Mouse (Mus musculus) hindlimb bud, embryonic 11.5 days (tissue): ENCODE data around the gene Ints1.

Experiments used
- DNase-seq: peaks from one replicate; pipeline ENCODE4 v3.0.0-alpha.2; 2012; ENCODE audit warnings: low read depth, low spot score; ENCODE audit errors: extremely low spot score

Ints1 gene

GRCm38 (mm10) chr5:139801231-139801630 is 25.8 kb upstream of the Ints1 start:
- no peak for DNase-seq

GRCm38 (mm10) chr5:139799801-139800590 is 24.5 kb upstream of the Ints1 start:
- DNase-seq = no peak

- DNase-seq = no peak
These were observed 23.6 kb upstream of the Ints1 start for GRCm38 (mm10) chr5:139799041-139799440.

DNA sequence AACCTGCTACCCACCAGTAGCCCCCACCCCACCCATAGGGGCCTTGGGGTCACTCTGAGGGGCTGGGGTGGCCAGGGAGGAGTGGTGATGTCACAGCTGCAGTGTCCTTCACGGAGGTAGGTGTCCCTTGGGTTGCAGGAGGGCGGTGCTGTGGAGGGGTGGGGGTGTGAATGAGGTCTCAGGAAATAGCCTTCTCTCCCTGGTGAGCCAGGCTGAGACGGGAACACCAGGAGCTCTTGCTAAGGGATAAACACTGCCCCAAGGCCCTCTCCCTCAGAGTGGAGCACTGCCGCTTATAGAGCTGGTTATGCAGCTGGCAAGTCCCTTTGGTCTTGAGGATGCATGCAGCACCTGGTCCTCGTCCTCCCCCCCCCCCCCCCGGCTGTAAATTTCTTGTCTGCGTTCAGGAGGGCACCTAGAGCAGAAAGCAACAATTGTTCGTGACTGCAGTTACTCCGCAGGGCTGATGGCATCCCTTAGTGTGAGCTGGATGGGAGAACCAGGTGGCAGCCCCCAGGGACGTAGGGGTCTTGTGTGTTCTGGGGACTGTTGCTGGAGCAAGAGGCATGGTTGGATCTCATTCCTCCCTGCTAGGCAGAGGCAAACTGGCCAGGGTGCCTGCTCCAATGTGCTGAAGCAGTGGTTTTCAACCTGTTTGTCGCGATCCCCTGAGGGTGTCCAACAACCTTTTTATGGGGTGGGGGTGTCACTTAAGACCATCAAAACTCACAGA is 22.9 kb upstream of the Ints1 start:
- no peak for DNase-seq

GRCm38 (mm10) chr5:139797473-139798167 is 22.1 kb upstream of the Ints1 start:
- DNase-seq = no peak

GRCm38 (mm10) chr5:139796900-139797299 is 21.4 kb upstream of the Ints1 start:
- DNase-seq = no peak

- DNase-seq = no peak
These were observed 20.6 kb upstream of the Ints1 start for GRCm38 (mm10) chr5:139796001-139796620.

DNA sequence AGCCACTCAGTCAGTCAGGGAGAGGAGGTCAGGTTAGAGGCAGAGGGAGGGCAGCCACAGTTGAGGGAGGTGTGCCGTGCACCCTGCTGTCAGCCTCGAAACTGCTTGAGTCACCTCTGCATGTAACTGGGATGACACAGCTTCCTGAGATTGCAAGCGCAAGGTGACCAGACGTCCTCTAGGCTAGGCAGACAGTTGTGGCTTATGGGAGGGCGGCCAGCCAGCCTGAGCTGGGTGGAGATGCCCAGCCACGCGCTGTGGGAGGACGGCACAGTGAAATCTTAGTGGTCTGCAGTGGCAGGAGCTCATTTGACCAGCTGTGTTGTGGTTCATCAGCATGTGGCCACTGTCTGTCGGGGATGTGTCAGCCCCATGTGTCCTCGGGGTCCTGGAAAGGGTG is 19.5 kb upstream of the Ints1 start:
- no peak for DNase-seq

DNA sequence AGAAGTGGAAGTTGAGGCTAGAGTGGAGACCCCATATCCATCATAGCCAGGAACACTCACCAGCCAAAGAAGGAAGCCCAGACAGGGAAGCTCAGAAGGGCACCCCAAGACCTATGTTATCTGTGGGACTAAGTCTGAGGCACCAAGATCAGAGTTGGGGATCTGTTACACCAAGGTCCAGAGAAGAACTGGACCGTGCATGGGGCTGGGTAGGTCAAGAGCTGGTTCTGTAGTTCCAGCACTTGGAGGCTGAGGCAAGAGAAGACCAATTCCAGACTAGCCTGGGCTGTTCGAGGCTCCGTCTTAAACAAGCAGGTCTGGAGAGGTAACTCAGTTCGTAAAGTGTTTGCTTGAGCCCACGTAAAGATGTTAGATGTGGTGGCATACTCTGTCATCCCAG is 18.7 kb upstream of the Ints1 start:
- no peak for DNase-seq

- DNase-seq = no peak
These were observed 18.0 kb upstream of the Ints1 start for GRCm38 (mm10) chr5:139793338-139794089.

- DNase-seq = no peak
These were observed 17.5 kb upstream of the Ints1 start for GRCm38 (mm10) chr5:139792966-139793337.

DNA sequence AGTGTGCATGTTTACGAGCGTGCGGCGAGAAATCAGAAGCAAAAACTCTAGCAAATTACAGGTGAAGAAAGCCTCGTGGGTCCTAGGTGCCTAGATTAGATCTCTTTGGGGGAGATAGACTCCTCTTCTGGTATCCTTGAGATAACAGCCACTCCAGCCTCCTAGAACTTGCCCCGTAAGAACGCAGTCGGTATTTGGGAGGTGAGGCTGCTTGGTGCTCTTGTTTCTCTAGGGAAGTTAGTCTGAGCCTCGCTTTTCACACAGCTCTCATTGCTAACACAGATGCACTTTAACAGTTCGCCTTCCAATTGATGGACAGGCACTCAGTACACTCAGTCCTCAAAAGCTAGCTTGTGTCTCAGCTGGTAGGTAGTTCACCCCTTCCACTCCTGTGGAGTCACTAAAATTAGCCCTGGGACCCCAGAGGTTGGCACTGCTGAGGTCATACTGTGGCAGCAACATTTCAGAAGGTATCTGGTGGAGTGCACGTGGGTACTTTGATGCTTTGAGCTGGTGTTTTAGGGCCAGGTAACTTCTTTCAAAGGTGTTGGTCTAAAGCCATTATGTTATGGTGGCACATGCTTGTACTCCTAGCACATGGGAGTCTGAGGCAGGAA is 16.8 kb upstream of the Ints1 start:
- no peak for DNase-seq

DNA sequence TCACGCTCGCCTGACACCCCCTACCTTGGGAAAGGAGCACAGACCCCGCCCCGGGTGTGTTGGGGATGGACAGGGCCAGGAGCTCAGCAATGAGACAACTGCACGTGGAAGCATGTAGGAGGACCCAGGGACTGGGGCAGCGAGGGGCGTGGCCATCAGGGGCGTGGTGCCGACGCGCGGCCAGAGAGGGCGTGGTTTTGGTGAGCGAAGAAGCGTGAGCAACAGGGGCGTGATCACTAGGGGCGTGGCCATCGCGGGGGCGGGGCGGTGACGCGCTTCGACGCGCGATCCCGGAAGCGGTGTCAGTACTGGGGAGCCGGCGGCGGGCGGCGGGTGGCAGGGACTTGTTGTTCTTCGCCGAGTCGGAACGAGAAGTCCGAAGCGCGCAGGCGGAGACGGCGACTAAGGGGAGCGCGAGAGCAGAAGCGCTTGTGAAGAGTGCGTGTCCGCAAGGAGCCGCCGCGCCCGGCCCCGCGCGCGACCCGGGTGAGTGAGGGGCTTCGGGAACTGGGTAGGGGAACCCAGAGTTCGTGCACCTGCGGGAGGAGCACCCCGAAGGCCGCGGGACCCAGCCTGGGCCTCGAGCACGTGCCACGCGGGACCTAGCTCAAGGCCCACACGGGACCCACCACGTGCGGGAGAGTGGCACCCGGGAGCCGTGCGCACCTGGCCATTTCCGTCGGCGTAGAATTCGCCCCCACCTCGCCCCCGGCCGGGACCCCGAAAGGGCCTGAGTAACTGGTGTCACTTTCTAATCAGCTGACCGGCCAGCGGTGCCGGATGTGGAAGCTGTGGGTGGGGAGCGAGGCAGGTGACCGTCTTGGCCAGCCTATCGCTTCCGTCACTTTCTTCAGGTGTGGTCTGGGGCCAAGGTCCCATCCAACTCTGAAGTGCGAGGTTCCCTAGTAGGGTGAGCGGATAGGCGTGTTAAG is 16.0 kb upstream of the Ints1 start, which contains the start of gene Mafk:
TSS of gene Mafk (plus strand) at position 287 of the 932 bp plus-strand sequence.
- peak; percentile 71 for DNase-seq

GRCm38 (mm10) chr5:139789466-139789865 is 14.0 kb upstream of the Ints1 start:
- no peak for DNase-seq

- no peak for DNase-seq
These were observed 5.9 kb upstream of the Ints1 start for GRCm38 (mm10) chr5:139781406-139781805.

GRCm38 (mm10) chr5:139776966-139777365 is 1.5 kb upstream of the Ints1 start:
- DNase-seq = no peak

- DNase-seq = no peak
These were observed 7.3 kb downstream of the Ints1 start for GRCm38 (mm10) chr5:139768216-139768615.

- no peak for DNase-seq
These were observed 11.2 kb downstream of the Ints1 start for GRCm38 (mm10) chr5:139764296-139764695.

DNA sequence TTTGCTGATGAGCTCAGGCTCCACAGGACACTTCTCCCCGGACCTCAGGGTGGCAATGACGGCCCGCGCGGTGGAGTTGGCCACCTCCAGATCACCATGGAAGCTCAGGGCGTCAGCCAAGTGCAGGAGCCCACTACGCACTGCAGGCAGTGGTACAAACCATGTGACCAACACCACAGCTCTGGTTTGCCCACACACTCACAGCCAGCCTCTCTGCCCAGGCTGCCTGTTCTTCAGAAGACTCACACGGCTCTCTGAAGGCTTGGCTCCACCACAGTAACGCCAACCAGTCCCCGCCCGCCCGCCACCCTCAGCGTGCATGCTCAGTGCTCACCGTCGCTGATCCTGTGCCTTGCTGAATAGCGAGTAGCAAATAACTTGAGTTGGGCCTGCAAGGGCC is 17.4 kb downstream of the Ints1 start:
- no peak for DNase-seq
